Mouse (Mus musculus) heart, embryonic 14.5 days (tissue): ENCODE measurements around the gene Hyal6. TPM values are rescaled to one million over a fixed set of nuclear protein-coding genes. Genes with fewer than 3 reads are reported as not detected.

ENCODE experiments used
- ATAC-seq: fragments of 200-750 bp; cut with Nextera tagmentation; 2 replicates; pipeline ENCODE4 v1.8.0; 2017; ENCODE audit warnings: low read depth, moderate TSS enrichment; ENCODE audit not compliant: insufficient number of reproducible peaks, insufficient read depth, low FRiP score
- H3K27ac ChIP-seq, 2 experiments: fragments of 200-500 bp in 1 of 2; fragments of 300-500 bp in 1 of 2; sonication (generic) in 1 of 2; replicated peaks in 1 of 2; 2 replicates each; pipeline ENCODE4 v1.5.1; 2012 to 2014; ENCODE audit warnings: low read depth in 2 of 2, low read length in 2 of 2, control low read depth in 1 of 2, mild to moderate bottlenecking in 1 of 2, mixed read lengths in 1 of 2; ENCODE audit not compliant: control insufficient read depth in 1 of 2, insufficient read depth in 1 of 2
- H3K27me3 ChIP-seq: fragments of 300-500 bp; sonication (generic); 2 replicates; pipeline ENCODE4 v1.6.1; 2014; ENCODE audit warnings: mild to moderate bottlenecking, low read length, control low read depth; ENCODE audit not compliant: control insufficient read depth, insufficient read depth
- H3K36me3 ChIP-seq: fragments of 300-500 bp; sonication (generic); 2 replicates; pipeline ENCODE4 v1.6.1; 2014; ENCODE audit warnings: mild to moderate bottlenecking, control low read depth, low read length, mixed read lengths; ENCODE audit not compliant: control insufficient read depth, insufficient read depth
- H3K4me1 ChIP-seq, 2 experiments: fragments of 200-500 bp in 1 of 2; fragments of 300-500 bp in 1 of 2; sonication (generic) in 1 of 2; 2 replicates each; pipeline ENCODE4 v1.6.1; 2012 to 2014; ENCODE audit warnings: low read length in 2 of 2, control low read depth in 1 of 2, mixed read lengths in 1 of 2; ENCODE audit not compliant: control insufficient read depth in 2 of 2, insufficient read depth in 2 of 2
- H3K4me2 ChIP-seq: fragments of 300-500 bp; sonication (generic); 2 replicates; pipeline ENCODE4 v1.6.1; 2014; ENCODE audit warnings: mild to moderate bottlenecking, low read length
- H3K4me3 ChIP-seq, 2 experiments: fragments of 200-500 bp in 1 of 2; fragments of 300-500 bp in 1 of 2; sonication (generic) in 1 of 2; 2 replicates each; pipeline ENCODE4 v1.5.1; 2012 to 2014; ENCODE audit warnings: low read length in 2 of 2, mild to moderate bottlenecking in 2 of 2, control low read depth in 1 of 2, low read depth in 1 of 2, moderate library complexity in 1 of 2; ENCODE audit not compliant: control insufficient read depth in 1 of 2, insufficient read depth in 1 of 2
- H3K9ac ChIP-seq: fragments of 300-500 bp; sonication (generic); 2 replicates; pipeline ENCODE4 v1.6.1; 2014; ENCODE audit warnings: mild to moderate bottlenecking, low read length
- H3K9me3 ChIP-seq: fragments of 300-500 bp; sonication (generic); 2 replicates; pipeline ENCODE4 v1.6.1; 2016; ENCODE audit warnings: low read length, control low read depth; ENCODE audit not compliant: control insufficient read depth
- WGBS: fragments of 180-500 bp; shearing (Covaris S2); extraction: QIAGEN DNeasy Blood & Tissue Kit; methylation state at CpG from one replicate; pipeline ENCODE4 v1.1.7; 2014; 5-methylcytosine and 5-hydroxymethylcytosine counted together
- polyA plus RNA-seq: library from polyadenylated mRNA; unstranded; fragments of >200 nt; fragmentation: Nextera tagmentation; extraction: Ambion mirVana; gene quantifications from 2 replicates; pipeline ENCODE4 v1.2.1, GENCODE M21; 2014

Gene Hyal6
- polyA plus RNA-seq, 1 experiment from 2014 or later = not detected

DNA sequence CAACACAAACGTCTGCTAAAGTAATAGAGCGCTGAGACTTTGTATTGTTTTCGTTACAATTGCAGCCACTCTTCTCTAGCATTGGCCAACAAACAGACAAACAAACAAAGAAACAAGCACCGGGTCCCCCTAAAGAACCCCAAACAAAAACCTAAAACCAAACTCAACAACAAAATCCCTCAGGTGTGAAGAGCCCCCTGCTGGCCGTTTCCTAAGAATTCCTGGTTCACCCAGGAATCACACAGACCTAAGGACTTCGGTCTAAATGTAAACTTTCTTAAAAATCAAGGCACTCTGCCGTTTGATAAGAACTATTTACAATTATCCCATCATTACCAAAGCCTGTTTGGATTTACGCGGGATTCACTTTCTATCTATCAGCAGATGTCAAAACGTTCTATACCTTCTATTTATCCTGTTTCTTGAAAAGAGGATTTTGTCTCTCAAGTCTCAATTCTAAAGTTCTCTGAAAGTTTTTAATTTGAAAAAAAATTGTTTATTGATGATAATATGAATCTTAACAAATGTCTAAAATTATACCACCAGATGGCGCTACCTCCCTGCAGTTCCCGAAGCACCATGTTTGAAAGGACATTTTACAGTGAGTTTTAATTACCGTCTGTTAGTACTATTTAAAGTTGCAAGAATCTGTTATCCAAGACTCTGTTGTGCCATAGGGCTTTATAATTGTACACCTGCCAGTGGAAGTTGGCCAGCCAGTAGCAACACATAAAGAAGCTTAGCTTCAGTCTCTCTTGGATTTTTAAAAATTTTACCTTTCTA, 11.5 kb upstream of the Hyal6 start:
- Histone ChIP-seq H3K4me3 (no peak overlapping the region), H3K27ac (no peak overlapping the region), H3K9me3 (no peaks in the 10 kb centered on the region), H3K4me1 (no peaks in the 10 kb centered on the region), H3K9ac (peak overlapping the region; percentile 38; the same call in 1 of the 2 replicates), H3K36me3 (no peaks in the 10 kb centered on the region), H3K27me3 (no peaks in the 10 kb centered on the region), H3K4me2 (peak overlapping the region; percentile 59)
- no peak for ATAC-seq
- WGBS = 26% methylated on average over 13 of the region's 13 CpGs

DNA sequence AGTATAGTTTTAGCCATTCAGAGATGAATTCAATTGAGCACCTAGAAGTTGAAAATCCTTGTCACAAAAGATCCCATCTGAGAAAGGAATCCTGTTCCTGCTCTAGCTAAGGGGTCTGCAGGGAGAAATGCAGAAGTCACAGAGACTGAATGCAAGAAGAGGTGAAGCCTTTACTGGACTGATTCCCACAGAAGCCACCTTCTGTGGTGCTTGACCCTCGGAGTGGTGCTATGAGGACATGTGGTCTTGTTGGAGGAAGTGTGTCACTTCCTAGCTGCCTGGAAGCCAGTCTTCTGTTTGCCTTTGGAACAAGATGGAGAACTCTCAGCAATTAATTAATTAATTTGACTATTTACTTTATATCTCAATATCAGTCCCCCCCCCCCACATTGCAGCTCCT, 4.9 kb upstream of the Hyal6 start:
- no peak overlapping the region for H3K4me3 ChIP-seq
- H3K9me3 ChIP-seq = no peaks in the 10 kb centered on the region
- H3K4me2 ChIP-seq = no peak overlapping the region
- no peaks in the 10 kb centered on the region for H3K36me3 ChIP-seq
- H3K27ac ChIP-seq = no peak overlapping the region
- H3K4me1 ChIP-seq = no peaks in the 10 kb centered on the region
- WGBS = 53% methylated on average over 1 of the region's 1 CpGs
- no peak overlapping the region for H3K9ac ChIP-seq
- no peak for ATAC-seq
- no peaks in the 10 kb centered on the region for H3K27me3 ChIP-seq

DNA sequence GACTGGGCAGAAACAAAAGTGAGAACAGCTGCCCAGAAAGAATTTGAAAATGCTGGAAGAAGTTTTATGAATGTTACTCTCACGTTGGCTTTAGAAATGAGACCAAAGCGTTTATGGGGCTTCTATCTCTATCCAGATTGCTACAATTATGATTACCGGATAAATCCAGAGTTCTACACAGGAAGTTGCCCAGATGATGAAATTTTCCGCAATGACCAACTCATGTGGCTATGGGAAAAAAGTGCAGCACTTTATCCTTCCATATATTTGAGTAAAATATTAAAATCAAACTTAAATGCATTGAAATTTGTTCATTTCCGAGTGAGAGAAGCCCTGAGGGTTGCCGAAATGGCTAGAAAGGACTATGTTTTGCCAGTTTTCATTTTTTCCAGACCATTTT, 1.5 kb downstream of the Hyal6 start:
- Histone ChIP-seq H3K9me3 (no peaks in the 10 kb centered on the region), H3K4me2 (no peak overlapping the region), H3K36me3 (no peaks in the 10 kb centered on the region), H3K27ac (no peak overlapping the region), H3K4me3 (no peak overlapping the region), H3K4me1 (no peaks in the 10 kb centered on the region), H3K27me3 (no peaks in the 10 kb centered on the region), H3K9ac (no peak overlapping the region)
- no peak for ATAC-seq
- 73% methylated on average over 6 of the region's 6 CpGs for WGBS

DNA sequence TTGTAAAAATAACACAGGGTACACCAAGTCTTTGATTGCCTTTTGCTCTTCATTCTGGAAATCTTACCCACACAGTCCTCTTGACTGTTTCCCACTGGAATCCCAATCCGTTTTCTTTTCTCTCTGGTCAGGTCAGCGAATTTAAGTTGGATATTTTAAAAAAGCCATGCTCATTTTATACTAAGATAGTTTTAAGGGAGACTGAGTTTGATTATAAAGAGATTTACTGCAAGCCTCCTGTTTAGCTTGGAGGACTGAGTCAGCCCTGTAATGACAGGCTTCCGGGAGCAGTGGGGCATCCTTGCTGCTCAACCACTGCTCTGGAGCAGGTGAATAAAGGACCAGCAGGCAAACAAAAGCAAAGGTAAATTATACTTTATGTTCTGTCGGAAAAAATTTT, 15.0 kb downstream of the Hyal6 start, which contains the start of gene Hyal4:
Gene Hyal4, plus strand, starts transcription at position 301 of the 400 bp plus-strand sequence.
- Histone ChIP-seq H3K27ac (no peak within 1 kb of the TSS), H3K36me3 (no peaks in the 10 kb centered on the region), H3K4me1 (no peaks in the 10 kb centered on the region), H3K4me2 (no peak within 1 kb of the TSS), H3K4me3 (no peak within 1 kb of the TSS), H3K9me3 (no peaks in the 10 kb centered on the region), H3K27me3 (no peaks in the 10 kb centered on the region), H3K9ac (no peak within 1 kb of the TSS)
- WGBS = 73% methylated on average over 4 of the region's 4 CpGs
- ATAC-seq = no peak

DNA sequence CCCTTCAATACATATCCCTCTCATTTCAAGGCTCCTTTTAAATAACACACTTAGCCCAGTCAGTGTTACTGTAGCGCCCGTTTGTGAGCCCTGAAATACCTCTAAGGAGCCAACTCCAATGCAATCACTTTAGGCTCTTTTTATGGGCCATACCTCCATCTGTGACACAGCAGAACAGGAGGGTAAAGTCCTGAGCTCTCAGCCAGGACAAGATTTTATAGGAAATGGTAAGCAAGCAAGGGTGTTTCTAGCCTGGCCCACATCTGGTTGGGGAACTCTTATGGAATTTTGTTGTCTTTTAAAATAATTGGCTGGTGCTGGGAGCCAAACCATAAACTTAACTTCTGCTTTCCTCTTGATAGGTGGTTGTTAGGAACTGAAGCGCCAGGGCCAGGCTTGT, 26.2 kb downstream of the Hyal6 start:
- no peaks in the 10 kb centered on the region for H3K4me1 ChIP-seq
- 88% methylated on average over 3 of the region's 3 CpGs for WGBS
- no peak overlapping the region for H3K4me3 ChIP-seq
- H3K27me3 ChIP-seq = no peaks in the 10 kb centered on the region
- H3K9ac ChIP-seq = no peak overlapping the region
- no peak for ATAC-seq
- no peaks in the 10 kb centered on the region for H3K9me3 ChIP-seq
- H3K4me2 ChIP-seq = no peak overlapping the region
- H3K36me3 ChIP-seq = no peaks in the 10 kb centered on the region
- H3K27ac ChIP-seq = no peak overlapping the region

DNA sequence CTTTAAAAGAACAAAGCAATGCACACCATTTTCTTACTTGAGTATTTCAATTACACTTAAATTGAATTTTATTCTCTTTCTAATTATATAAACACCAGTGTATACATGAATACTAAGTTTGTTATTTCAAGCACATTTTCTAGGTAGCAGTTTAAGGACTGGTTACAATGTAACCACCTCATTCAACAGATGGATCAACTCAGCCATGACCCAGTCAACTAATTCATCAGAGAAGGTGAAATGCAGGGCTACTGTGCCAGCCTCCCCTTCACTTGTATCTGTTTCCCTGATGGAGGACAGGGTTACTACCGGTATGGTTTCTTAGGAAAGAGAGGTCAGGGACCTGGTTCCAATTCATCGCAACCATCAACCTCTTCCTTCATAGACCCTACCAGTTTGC, 33.2 kb downstream of the Hyal6 start:
- Histone ChIP-seq H3K4me3 (no peak overlapping the region), H3K36me3 (no peaks in the 10 kb centered on the region), H3K4me2 (no peak overlapping the region), H3K9ac (no peak overlapping the region), H3K4me1 (no peaks in the 10 kb centered on the region), H3K9me3 (no peaks in the 10 kb centered on the region), H3K27ac (no peak overlapping the region), H3K27me3 (no peaks in the 10 kb centered on the region)
- WGBS = 83% methylated on average over 2 of the region's 2 CpGs
- no peak for ATAC-seq

DNA sequence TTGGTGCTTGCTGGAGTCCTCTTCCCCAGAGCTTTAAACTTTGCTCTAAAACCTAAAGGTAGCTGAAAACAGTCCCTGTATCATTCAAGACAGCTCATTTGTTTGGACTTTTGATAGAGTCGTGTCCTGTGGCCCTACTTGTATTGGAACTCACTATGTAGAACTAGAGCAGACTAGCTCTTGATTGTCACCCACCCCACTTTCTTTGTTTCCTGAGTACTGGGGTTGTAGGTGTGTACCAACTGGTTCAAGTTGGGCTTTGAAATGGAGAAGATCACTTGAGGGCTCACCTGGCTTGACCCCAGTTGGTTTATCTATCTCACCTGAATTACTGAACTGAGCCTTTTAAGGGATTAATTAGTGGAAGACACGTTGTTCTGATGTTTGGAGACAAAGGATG, 46.1 kb downstream of the Hyal6 start:
- Histone ChIP-seq H3K36me3 (no peaks in the 10 kb centered on the region), H3K4me1 (no peaks in the 10 kb centered on the region), H3K9ac (no peak overlapping the region), H3K27ac (no peak overlapping the region), H3K9me3 (no peaks in the 10 kb centered on the region), H3K4me2 (no peak overlapping the region), H3K27me3 (no peaks in the 10 kb centered on the region), H3K4me3 (no peak overlapping the region)
- no peak for ATAC-seq
- 56% methylated on average over 2 of the region's 2 CpGs for WGBS

DNA sequence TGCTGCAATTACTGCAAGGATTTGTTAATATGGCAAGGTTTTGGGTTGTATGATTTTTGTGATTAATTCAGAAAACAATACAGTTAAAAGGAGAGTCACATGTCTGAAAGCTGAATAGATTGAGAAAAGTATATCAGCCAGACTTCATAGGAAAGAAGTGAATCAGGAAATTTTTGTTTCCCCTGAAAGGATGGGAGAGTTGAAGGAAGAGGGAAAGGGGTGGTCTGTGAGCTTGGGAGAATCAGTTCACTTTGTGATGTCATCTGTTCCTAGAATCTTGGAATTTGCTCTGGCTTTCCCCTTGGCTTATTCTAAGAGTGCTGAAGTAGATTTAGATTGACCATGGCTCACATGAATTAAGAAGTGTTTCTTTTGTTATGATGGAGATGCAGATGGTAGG, 57.8 kb downstream of the Hyal6 start, which contains the start of gene Spam1:
Gene Spam1, plus strand, starts transcription at position 301 of the 400 bp plus-strand sequence.
- Histone ChIP-seq H3K4me2 (no peak within 1 kb of the TSS), H3K4me1 (no peaks in the 10 kb centered on the region), H3K27ac (no peak within 1 kb of the TSS), H3K4me3 (no peak within 1 kb of the TSS), H3K9me3 (no peaks in the 10 kb centered on the region), H3K9ac (no peak within 1 kb of the TSS), H3K27me3 (no peaks in the 10 kb centered on the region), H3K36me3 (no peaks in the 10 kb centered on the region)
- no peak for ATAC-seq
